Mouse (Mus musculus): ENCODE results near the gene Ankrd12. TPM values are rescaled to one million over a fixed set of nuclear protein-coding genes. Genes with fewer than 3 reads are reported as not detected.
"Not testable (repeated sequence)": the region's sequence is repeated elsewhere in the genome, so short reads cannot be mapped to it uniquely, and the experiment has no call there.

Ankrd12 gene
- total RNA-seq, 2 experiments from 2014 or later: 272 to 293 TPM

DNA sequence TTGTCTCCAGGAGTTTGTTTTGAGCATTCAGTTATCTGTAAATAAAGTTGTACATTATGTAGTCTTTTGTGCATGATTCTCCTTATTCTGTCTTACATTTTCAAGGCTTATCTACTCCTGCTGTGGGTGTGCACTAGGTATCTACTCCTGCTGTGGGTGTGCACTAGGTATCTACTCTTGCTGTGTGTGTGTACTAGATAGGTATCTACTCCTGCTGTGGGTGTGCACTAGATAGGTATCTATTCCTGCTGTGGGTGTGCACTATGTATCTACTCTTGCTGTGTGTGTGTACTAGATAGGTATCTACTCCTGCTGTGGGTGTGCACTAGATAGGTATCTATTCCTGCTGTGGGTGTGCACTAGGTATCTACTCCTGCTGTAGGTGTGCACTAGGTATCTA lies 100.2 kb downstream of the Ankrd12 start:
- DNase-seq (ENCODE audit: low spot score in 2 of 2): not testable (repeated sequence)

GRCm38 (mm10) chr17:65967751-65968150 lies 109.1 kb downstream of the Ankrd12 start:
- DNase-seq (ENCODE audit: low spot score in 2 of 2): no peak

DNA sequence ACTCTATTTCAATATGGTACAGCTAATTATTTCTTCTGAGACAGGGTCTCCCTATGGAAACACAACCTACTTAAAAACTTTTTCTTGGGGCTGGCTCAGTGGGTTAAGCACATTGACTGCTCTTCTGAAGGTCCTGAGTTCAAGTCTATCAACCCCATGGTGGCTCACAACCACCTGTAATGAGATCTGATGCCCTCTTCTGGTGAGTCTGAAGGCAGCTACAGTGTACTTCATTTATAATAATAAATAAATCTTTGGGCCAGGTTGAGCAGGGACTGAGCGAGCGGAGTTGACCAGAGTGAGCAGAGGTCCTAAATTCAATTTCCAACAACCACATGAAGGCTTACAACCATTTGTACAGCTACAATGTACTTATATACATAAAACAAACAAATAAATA lies 114.6 kb downstream of the Ankrd12 start:
- no peak for DNase-seq (ENCODE audit: low spot score in 2 of 2)

GRCm38 (mm10) chr17:65961606-65962136 lies 115.2 kb downstream of the Ankrd12 start:
- no peak for DNase-seq (ENCODE audit: low spot score in 2 of 2)

DNA sequence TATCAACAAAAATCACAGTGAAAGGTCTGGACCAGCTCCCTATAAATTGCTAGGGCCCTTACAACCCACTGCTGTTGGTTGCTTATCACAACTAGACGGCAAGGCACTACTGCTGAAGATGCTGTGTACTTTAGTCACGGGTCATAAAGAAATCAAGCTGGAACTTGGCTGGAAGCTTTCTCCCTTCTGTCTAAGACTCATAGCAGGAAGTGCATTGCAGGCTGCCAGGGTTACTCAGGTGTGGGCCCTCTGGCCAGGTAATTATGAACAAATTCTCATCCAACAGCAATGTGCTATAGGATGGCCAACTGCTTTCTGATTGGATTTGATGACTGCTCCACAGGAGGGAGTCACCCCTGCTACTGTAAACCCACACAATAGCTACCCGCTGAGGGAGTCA lies 117.9 kb downstream of the Ankrd12 start:
- DNase-seq (ENCODE audit: low spot score in 2 of 2): no peak

DNA sequence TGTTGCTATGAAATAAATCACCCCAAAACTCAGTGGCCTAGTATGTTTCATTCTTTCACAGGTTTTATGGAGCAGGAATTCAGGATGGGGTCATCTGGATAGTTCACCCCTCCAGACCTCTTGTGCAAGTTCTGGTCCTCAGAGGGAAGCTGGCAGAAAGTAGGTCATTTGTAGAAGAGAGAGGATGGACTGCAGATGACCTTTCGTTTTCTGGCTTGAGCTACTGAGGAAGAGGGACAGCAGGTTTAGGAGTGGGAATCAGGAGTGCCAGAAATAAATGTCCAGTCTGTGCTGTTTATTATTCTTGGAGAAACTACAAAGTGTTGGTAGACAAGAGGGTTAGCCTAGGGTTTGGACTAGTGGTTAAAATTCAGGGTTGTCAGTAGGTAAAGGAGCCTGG lies 118.5 kb downstream of the Ankrd12 start:
- no peak for DNase-seq (ENCODE audit: low spot score in 2 of 2)

DNA sequence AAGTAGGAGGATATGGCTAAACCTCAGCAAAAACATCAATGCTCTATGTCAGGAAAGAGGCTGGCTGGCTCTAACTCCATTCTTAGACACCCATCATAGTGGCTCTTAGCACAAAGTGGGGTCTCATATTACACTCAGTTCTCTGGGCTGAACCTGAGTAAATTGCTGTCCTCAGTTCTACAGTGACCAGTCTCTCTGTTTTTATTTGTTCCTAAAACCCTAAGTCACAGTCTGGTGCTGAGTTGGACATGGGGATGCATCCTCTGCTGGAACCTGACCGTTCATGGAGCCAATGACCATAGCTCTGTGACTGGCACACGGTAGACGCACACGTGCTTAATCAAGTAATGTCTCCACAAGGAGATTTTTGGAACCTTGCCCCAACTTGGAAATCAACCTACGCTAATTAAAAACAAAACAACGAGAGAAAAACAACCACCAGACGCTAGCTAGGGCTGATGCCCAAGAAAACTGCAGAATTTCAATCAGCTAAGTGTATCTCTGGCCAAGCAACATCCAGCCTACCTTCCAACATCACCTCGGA lies 119.0 kb downstream of the Ankrd12 start:
- no peak for DNase-seq (ENCODE audit: low spot score in 2 of 2)

- DNase-seq (ENCODE audit: low spot score in 2 of 2): no peak
Observed at GRCm38 (mm10) chr17:65956993-65957781, 119.7 kb downstream of the Ankrd12 start.

DNA sequence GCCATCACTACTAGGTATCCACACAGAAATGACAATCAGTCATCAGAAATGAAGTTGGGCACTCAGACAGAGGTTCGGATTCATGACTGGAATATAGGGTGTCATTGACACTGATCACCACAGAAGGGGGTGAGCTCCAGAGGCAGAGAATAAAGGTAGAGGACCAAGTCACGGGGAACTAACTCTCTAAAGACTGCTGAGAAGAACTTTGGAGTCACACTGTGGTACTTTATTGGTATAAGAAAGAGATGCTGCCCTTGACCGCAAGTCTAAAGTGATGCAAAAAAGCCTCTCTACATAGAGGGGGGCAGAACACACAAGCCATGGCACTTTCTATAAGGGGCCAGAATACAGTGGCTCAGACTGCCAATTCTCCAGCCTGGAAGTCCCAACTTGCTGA lies 120.7 kb downstream of the Ankrd12 start:
- DNase-seq (ENCODE audit: low spot score in 2 of 2): no peak

- DNase-seq (ENCODE audit: low spot score in 2 of 2): no peak
Observed at GRCm38 (mm10) chr17:65953959-65954358, 122.9 kb downstream of the Ankrd12 start.

GRCm38 (mm10) chr17:65952083-65952482 lies 124.8 kb downstream of the Ankrd12 start:
- DNase-seq (ENCODE audit: low spot score in 2 of 2): no peak

DNA sequence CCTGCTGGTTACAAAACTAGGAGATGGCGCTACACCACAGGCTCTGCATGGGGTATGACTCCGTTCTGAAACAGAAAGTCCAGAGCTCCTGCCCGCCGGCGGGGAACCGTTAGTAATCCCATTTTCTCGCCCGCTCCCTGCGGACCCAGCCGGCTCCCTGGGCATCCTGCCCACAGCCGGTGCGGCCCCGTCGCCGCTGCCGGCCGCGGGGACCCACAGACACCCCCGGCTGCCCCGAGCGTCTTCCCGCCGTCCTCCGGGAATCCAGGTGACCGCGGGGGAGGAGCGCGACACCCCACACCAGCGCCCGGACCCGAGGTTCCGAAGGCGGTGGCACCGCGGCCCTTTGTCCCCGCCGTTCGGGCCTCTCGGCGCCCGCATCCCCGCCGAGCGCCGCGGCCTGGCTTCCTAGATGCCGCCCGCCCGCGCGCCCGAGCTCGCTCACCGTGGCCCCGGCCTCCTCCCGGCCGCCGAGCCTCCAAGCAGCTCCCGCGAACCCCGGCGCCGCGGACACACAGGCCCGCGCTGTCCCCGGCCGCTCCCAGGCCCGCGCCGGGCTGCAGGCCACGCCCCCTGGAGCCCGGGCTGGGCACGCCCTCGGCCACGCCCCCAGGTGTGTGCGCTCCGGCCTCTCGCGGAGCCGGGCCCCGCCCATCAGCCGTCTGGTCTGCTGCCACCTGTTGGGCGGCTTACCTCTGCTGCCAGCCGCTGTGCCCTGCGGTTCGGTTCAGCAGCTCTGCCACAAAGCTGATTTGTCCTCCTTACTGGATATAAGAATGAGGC lies 126.1 kb downstream of the Ankrd12 start, which contains the start of gene Twsg1:
Gene Twsg1 (minus strand): TSS at position 605 of the 783 bp plus-strand sequence.
- DNase-seq (ENCODE audit: low spot score in 2 of 2): peak; percentile 85 to 92

GRCm38 (mm10) chr17:65950183-65950582 lies 126.7 kb downstream of the Ankrd12 start:
- DNase-seq (ENCODE audit: low spot score in 2 of 2): no peak

DNA sequence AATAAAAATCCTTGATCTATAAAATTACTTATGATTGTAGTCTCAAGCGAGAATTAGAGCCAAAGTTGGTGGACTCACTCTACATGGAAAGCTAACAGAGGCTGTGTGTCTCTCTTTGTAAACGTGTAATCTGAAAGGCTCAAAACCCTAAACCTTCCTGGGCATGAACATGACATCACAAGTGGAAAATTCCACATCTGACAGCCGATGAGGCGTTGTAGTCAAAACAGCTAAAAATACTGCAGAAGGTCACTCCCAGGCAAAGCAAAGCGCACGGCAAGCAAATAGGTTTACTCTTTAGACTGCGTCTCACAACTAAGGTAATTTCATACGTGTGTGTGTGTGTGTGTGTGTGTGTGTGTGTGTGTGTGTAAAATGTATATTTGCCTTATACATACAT lies 129.6 kb downstream of the Ankrd12 start:
- DNase-seq (ENCODE audit: low spot score in 2 of 2): no peak

DNA sequence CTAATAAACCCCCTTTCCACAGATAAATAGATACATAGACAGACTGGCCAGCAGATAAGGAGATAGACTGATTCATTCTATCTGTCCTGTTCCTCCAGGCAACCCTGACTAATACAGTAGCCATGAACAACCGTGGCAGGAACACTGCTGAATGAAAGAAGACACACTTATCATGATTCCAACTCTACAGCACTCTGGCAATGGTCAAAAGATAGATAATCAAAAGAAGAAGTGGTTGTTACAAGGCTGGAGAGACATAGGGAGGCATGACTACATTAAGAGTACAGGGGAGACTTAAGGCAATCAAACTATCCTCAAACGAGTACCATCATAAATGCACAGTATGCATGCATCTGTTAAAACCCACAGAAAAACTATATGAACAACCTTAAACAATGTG lies 131.5 kb downstream of the Ankrd12 start:
- no peak for DNase-seq (ENCODE audit: low spot score in 2 of 2)

GRCm38 (mm10) chr17:65942394-65942793 lies 134.5 kb downstream of the Ankrd12 start:
- DNase-seq (ENCODE audit: low spot score in 2 of 2): no peak

GRCm38 (mm10) chr17:65941275-65941674 lies 135.6 kb downstream of the Ankrd12 start:
- DNase-seq (ENCODE audit: low spot score in 2 of 2): no peak

- no peak for DNase-seq (ENCODE audit: low spot score in 2 of 2)
Observed at GRCm38 (mm10) chr17:65940221-65940620, 136.7 kb downstream of the Ankrd12 start.

- DNase-seq (ENCODE audit: low spot score in 2 of 2): no peak
Observed at GRCm38 (mm10) chr17:65939461-65940192, 137.3 kb downstream of the Ankrd12 start.

GRCm38 (mm10) chr17:65937671-65938070 lies 139.2 kb downstream of the Ankrd12 start:
- DNase-seq (ENCODE audit: low spot score in 2 of 2): no peak

DNA sequence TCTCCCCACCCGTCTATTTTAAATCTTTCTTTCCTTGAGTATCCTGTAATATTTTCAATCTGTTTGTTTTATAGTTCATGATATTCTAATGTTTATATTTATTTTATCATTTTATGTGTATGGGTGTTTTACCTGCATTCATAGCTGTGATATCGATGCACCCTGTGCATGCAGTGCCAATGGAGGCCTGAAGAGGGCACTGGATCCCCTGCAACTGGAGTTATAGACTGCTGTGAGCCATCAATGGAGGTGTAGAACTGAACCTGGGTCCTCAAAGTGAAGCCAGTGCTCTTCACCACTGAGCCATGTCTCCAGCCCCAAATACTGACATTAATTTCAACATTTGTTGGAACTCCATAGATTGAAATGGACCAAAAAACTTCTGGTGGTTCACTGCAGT lies 143.1 kb downstream of the Ankrd12 start:
- DNase-seq (ENCODE audit: low spot score in 2 of 2): no peak

All from layer of hippocampus, adult 18-20 months (tissue).